Mouse (Mus musculus): ENCODE measurements at regions not wholly inside any gene's neighbourhood (a gene's known extent, or its start where the extent isn't known, plus 50 kb on each side); places are given as distances from the start of the nearest gene placed in this dataset.
"Not testable (repeated sequence)": the region's sequence is repeated elsewhere in the genome, so short reads cannot be mapped to it uniquely, and the experiment has no call there.

DNA sequence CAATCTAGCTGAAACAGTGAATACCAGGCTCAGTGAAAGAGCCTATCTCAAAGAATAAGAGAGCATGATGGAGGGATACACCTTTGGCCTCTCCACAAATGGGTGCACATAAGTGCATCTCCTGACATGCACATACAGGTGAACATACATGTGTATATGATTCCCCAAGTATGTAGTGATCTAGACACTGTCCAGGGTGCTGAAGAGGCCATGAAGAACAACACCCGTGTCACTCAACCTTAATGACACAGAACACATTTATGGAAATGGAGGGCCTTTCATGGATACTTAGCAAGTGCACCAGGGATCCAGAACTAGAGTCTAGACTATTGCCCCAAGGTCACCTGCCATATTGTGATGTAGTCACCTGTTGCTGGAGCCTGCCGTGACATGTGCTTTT is 56.9 kb downstream of the Spata19 start:
- DNase-seq (ENCODE audit: low read depth), result peak; percentile 2

DNA sequence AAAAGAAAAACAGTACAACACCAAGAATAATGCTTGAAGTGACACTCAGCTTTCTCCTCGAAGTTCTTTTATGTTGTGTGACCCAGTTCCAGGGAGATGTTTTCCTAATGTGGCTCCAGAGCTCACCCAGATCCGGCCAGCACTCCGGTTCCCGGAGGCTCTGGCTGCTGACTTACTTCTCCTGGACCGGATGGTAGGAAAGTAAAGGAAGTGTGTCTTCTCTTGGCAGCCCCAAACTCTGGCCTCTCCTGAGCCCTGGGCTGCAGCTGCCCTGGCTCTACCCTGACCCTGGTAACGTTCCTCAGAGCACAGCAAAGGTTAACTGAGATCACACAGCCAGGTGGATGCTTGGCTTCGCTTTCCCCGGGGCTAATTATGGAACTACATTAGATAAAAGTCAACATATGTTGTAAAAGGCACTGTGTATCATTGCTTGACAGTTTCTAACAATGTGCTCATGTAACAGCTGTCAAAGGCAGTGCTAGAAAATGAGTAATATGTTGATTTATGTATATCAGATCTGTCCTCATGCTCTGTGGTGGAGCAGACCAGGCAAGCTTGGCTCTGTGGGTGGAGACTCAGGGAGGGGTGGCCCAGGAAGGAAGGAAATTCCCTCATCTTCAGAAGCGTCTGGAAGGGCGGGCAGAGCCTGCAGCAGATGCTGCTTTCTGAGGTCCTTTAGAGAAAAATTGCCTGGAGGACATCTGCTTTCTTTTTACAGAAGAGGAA is 57.5 kb downstream of the Spata19 start:
- DNase-seq (ENCODE audit: low read depth), result no peak

DNA sequence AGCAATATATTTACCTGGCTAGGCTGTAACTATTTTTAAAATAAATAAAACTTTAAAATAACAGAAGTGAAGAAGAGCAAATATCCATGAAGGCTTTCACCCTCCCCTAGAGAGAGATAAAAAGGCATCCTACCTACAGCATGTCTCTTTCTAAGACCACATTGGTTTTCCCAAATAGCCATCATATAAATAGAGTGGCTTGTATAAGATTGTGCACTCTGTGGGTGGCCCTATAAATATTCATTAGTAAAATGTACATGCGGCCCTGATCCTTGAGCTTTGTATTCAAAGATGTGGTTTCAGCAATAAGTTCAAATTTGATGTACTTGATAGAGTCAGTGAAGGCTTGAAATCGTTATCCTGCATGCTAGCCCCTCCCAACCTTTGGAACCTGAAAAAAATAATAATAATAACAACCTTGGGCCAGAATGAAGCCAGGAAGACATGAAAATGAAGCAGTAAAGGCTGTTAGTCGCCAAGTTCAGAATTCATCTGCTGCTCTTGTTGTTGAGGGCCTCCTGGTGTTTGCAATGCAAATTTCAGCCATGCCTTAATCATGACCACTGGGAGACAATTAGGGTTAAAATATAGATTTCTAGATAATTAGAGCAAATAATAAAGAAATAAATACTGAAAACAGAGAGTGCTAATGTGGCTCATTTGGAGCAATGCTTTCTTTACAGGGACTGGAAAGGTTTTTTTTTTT is 61.9 kb downstream of the Spata19 start:
- no peak for DNase-seq (ENCODE audit: low read depth)

DNA sequence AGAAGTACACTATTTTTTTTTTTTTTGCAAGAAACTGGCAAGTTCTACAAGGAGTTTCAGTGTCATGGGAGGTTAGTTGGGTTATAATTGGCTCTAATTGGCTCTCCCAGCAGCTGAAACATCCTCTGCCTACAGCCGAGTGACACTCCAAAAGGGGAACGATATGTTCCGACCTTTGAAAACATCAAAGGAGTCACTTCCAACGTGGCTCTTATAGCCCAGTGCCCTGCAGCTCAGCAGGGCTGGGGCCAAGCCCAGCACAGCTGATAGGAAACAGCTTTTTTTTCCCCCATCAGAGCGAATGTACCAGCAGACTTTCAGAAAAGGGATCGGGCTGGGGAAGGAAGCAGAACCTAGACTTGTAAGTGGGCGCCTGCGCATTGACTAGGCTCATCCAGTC is 64.4 kb downstream of the Spata19 start:
- DNase-seq (ENCODE audit: low read depth), result no peak

DNA sequence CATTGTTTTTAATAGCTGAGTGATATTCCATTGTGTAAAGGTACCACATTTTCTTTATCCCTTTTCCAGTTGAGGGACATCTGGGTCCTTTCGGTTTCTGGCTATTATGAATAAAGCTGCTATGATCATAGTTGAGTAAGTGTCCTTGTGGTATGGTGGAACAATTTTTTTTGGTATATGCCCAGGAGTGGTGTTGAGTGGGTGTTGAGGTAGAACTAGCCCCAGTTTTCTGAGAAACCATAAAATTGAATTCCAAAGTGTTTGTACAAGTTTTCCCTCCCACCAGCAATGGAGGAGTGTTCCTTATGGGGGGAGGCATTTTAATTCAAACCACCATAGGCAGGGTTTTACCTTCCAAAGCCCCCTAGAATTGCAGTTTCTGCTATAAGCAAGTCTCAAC is 67.4 kb downstream of the Spata19 start:
- DNase-seq (ENCODE audit: low read depth), result no peak

DNA sequence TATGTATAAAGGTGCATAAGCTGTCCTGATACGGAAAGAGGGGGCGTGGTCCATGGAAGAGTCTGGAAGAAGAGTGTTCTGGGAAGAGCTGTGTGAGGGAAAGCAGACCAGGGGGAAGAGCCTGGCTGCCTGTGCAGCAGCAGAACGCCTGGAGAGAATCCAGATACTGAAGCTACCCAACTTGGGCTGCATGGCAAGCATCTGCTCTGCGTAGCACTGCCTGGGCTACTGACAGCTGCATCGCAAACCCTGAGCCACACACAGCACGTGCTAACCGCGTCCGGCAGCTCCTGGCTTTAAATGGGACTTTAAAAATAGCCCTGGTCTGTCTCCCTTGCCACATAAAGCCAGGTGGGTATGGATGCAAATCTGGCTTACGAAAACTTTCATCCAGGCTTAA is 78.9 kb downstream of the Spata19 start:
- no peak for DNase-seq (ENCODE audit: low read depth)

DNA sequence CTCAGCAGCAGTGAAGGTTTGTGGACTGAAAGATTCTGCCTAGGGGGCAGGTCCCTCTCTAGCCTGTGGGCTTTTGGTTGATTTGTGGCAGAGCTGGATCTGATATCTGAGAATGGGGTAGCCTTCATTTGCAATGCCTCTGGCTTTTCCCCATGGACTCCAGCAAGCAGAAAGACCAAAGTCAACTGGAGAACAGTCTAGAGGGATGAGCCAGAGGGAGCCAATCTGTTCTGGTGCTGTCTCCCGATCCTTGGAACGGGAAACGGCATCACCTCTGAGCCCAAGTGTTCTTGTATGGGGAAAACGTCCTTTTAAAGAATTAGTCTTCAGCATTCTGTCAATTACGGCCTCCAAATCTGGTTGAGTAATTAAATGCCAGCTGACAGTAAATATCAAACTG is 80.0 kb downstream of the Spata19 start:
- DNase-seq (ENCODE audit: low read depth), result no peak

DNA sequence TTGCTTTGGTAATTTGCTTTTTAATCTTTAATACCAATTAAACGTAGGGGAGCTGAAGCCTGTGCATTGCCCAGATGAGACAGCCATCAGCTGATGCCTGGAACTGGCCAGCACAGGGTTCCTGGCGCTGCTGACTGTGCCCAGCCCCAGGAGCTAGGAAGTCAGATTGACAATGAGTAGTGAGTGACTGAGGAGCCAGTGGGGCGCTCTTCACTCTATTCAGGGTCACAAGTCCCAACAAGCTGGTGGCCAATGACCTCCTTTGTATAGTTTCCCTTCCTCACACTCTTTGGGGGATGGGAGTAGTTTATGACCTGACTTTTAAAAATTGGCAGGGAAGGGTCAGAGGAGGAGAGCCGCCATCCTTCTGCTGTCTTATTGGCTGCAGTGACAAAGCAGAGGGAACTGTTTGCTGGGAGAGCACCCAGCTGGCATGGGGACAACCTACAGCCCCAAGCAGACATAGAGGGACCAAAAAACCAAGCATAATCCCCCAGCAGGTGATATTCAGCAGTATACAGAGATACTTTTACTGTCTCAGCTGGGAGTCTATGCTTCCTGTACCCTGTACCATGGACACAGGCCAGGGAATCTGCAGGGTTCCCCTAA is 80.6 kb downstream of the Spata19 start:
- no peak for DNase-seq (ENCODE audit: low read depth)

DNA sequence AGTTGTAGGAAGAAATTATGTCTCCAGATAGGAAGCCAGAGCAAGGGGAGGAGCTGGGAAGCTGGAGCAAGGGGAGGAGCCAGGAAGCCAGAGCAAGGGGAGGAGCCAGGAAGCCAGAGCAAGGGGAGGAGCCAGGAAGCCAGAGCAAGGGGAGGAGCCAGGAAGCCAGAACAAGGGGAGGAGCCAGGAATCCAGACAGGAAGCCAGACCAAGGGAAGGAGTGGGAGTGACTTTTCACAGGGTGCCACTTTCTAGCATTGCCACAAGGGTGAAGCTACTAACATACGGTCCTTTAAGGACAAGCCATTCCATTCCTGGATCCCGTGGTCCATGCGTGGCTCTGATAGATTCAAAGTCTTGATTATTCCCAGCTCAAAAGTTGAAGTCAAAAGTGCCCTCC is 81.7 kb downstream of the Spata19 start:
- DNase-seq (ENCODE audit: low read depth), result no peak

DNA sequence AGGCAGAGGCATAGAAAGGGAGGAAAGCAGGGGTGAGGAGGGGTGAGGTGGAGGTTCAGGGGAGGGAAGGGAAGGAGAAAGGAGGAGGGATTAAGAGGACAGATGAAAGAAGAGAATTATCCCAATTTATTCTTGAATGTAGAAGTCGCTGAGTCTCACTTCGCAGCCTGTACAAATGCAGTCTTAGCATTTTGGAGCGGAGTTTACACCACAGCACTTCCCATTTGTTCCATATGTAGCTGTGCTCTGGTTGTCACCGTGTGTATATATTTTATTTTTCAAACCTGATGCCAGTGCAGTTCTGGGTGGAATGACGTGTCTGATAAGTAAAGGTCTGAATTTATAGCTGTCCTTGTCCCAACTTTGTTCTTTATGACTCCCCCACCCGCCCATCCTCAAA is 105.2 kb downstream of the Spata19 start:
- no peak for DNase-seq (ENCODE audit: low read depth)

DNA sequence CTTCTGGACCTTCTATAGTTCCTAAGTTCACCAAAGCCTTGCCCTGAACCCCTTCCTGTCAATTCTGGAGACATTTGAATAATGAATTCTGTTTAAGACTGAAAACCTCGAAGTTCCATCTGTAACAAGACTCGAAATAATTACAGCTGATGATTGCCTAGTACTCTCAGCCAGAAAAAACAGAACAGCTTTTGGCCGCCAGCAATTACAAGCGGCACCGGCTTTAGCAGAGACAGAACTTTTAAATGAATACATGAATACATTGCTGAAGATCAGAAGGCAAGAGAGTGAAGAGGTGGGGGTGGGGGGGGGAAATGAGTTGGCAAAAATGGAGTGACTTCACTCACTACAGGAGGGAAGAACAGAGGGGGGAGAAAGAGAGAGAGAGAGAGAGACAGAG is 112.6 kb downstream of the Spata19 start:
- no peak for DNase-seq (ENCODE audit: low read depth)

DNA sequence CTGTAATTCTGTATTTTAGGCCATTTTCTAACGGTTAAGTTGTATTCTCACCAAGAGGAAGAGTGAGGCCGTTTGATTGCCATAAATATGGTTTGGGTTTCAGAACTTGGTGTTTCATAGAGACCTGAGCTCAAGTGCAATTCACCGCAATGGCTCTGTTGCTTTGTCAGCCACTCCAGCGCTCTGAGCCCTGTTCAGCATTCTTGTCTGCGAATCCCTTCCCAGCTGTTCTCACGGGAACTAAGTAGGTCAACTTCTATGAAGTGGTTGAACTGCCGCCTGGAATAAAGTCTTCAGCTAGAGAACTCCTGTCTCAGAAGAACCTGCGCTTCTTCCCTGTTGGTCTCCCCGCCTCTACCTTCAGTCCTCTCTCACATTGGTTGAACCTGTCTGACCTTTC is 113.1 kb downstream of the Spata19 start:
- DNase-seq (ENCODE audit: low read depth), result no peak

DNA sequence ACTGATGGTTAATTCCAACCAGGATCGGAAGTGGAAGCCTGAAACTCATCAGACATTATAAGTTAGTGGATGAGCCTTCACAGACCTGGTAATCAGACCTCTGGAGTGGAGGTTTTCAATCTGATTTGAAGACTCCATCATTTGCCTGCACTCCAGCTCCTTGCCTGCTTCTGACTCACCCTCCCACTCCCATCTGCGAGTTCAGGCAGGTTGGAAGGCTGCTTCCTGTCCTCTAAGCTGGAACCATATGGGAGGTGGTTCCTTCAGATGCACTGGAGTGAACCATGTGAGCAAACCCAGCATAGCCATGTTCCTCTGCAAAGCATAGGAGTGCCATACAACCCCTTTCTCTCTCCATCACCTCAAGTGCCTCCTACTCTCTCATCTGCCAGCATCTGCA is 114.6 kb downstream of the Spata19 start:
- DNase-seq (ENCODE audit: low read depth), result no peak

DNA sequence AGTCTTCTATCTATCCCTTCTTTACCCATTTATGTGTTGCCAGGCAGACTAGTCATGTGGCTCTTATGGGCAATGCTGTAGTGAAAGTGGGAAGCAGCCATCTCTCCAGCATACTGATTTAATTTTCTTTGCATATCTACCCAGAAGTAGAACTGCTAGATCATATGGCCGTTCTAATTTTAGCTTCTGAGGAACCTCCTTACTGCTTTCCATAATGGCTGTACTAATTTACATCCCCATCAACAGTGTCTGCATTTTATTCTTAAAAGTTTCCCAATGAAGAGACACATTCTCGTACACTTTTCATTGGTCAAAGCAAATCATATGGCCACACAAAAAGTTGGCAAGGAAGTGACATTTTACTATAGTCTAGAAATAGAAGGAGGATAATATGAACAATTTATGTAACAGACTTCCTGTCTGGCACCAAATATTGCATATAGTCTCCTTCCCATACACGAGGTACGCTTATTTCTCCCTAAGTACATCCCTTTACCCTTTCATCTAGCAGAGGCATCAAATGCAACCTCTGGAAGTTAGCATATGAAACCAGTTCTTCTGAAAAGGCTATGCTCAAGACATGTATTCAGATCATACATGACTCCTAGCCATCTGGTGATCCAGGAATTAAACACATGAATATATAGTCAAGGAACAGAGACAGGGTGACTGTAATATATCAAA is 119.0 kb downstream of the Spata19 start:
- DNase-seq (ENCODE audit: low read depth), result no peak

DNA sequence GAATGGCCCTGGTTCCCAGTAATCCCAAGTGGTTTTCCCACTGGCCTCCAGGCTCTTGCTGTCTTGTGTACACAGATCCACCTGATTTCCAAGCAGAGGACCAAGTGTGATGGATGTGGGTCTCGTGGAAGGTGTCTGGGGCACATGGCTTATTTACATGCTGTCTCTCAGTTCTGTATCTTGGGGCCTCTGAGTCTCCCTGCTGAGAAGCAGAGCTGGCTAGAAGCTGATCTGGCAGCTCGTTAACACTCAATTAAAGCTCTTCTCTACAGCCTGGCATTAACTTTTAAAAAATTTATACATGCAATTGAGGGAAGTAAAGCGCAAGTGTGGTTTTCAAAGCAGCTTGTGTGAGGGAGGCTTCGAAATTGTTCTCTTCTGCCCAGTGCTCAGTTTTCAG is 121.4 kb downstream of the Spata19 start:
- DNase-seq (ENCODE audit: low read depth), result no peak

DNA sequence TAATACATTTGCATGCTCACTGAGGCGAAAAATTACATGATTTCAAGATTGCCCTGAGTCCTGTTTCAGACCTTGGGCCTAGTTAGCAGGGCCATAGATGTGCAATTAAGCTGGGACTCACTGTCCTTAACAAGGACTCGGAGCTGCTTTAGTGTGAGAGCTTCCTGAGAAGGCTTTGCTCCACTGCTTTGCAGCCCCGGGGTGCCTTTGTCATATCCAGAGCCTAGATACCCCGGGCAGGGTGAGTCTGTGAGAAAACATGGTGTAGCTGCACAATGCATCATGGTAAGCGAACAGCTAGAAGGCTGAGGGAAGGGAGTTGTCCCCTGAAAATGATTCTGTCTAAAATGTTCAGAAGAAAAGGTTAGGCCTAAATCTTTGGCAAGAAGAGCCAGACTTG is 123.1 kb downstream of the Spata19 start:
- DNase-seq (ENCODE audit: low read depth), result no peak

DNA sequence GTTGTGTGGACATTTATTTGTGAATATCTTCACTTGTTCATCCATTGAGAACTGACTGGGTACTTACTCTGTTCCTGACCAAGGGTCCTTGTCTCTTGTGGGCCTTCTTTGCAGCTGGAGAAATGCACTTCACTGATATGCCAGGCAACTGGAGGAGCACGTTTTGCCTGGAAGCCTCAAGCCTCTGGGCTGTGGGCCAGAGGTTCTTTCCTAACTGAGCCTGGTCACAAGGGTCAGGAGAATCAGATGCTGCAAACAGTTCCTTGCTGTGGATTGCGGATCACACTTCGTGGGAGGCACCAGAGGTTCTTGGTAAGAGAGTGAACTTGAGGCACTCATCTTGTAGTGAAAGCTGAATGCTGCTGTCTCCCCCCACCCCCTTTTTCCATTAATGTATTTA is 124.6 kb downstream of the Spata19 start:
- DNase-seq (ENCODE audit: low read depth), result no peak

DNA sequence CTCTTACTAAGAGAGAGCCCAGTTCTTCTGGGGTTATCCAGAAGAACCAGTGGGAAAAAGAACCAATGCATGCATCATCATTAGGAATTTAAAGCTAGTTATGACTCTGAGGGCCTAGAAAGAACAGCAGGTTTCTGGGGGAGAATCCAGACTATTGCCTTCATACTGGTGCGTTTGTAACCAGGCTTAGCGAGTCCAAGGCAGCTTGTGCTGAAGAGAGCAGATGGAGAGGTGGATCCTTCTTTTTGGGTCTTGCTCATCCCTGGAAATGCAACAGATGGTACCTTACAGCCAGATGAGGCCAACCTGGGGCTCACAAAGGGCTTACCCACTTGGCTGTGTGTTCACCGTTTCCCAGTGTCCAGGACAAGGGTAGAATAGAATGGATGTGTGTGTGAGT is 130.1 kb downstream of the Spata19 start:
- DNase-seq (ENCODE audit: low read depth), result no peak

DNA sequence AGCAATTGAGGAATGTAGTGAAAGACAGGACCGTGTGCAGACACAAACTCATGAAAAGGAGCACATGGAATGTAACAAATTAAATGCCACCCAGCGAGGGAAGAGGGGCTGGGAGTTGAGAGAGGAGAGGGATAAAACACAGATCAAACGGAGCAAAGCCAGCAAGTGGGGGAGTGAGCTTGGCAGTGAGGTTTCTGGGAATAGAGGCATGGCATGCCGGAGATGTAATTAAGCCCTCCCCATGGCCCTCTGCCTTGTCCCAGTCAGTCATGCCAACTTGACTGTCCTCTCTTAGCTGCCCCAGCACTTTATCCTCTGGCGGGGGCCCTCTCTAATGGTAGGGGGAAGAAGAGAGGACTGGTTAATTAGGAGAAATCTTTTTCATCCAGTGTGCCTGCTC is 141.9 kb downstream of the Spata19 start:
- DNase-seq (ENCODE audit: low read depth), result no peak

DNA sequence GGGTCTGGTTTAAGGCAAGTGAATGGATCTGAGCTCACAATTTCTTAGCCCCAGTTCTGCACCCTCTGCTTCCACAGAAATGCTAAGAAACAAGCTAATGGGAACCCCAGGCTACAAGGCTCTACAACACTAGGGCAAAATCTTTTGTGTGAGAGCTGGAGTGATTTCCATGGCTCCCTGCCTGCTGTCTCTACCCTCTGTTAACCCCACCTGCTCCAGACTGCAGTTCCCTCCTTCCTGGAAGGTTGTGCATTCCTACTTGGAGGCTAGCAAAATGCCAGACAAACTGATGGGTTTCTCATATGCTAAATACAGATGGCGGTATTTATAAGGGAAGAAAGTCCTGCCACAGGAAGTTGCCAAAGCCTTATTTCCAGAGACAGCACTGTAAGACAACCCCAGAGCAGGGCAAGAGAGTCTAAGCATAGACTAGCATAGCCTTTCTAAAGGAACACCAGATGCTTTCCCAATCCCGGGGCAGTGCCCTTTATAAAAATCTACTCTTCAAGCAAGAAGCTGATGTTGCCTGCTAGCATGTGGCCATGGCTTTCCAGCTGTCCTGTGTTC is 145.1 kb downstream of the Spata19 start:
- no peak for DNase-seq (ENCODE audit: low read depth)

DNA sequence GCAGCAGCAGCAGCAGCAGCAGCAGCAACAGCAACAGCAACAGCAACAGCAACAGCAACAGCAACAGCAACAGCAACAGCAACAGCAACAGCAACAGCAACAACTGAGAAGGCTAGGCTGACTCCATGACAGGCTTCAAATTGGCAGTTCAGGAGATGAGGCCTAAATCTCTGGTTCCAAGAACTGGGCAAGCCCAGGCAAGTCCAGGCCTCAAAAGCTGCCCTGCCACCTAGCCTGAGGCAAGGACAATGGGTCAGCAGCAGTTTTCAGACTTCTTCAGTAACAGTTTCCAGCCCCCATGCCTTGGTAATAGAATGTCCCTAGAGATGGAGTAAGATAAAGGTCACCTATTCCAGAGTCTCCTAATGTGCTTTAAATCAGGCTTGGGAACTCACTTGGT is 158.1 kb downstream of the Spata19 start:
- not testable (repeated sequence) for DNase-seq (ENCODE audit: low read depth)

All from c-Kit-positive CD71-negative TER-119-negative erythroid progenitor cells, embryonic 14.5 days (primary cell).